Mouse (Mus musculus): ENCODE measurements at regions not wholly inside any gene's neighbourhood (a gene's known extent, or its start where the extent isn't known, plus 50 kb on each side); places are given as distances from the start of the nearest gene placed in this dataset.

- DNase-seq (ENCODE audit: low spot score), result peak; percentile 7
Observed at GRCm38 (mm10) chr15:69923833-69924232, 3423.1 kb upstream of the Lrrc6 start.

DNA sequence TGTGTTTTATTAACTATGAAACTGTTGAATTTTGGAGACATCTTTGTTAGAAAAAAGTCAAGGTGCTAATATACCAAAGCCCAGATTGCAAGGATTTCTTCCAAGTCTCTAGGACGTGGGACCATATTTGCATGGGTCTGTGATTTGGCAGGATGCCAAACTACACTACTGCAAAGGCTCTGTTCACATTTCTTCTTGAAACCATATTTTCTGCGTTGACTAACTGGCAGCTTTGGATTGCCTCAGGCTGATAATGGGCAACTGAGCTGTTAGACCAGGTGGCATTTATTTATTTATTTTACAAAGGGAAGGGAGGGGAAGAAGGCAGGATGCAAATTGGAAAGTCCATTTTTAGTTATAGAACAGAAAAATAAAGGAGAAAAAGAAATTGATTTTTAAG lies 3422.6 kb upstream of the Lrrc6 start:
- no peak for DNase-seq (ENCODE audit: low spot score)

GRCm38 (mm10) chr15:69922176-69922575 lies 3421.5 kb upstream of the Lrrc6 start:
- no peak for DNase-seq (ENCODE audit: low spot score)

DNA sequence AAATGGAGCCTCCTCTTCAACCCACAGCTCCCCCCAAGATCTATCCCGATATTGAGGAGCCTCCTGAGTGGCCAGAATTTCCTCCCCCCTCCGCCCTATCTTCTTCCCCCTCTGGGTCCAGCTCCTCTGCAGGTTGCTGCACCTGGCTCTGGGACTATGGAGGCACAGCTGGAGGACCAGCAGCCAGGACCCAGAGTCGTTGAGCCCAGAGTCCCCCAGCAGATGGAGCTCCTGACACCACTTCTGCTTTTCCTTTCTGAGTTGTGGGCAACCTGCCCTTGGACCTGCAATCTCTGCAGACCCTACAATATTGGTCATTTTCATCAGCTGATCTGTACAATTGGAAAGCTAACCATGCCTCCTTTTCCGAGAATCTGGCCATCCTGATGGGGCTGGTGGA lies 3385.1 kb upstream of the Lrrc6 start:
- DNase-seq (ENCODE audit: low spot score), result no peak

DNA sequence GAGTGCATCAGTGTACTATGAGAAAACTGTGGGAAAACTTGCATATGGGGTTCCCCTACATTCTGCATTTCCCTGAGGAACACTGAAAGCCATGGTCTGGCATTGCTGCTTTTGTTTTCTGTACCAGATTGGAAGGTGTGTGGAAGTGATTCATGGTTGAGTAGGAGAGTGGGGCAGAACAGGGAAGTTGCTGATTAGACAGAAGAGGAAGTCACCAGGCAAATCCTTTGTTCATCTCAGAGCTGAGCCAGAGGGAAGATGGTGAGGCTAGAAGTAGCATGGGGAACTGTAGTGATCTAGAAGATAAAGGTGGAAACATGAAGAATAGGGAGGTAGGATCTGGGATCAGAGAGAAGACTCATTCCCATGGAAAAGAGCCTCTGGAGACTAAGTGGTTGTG lies 3377.8 kb upstream of the Lrrc6 start:
- DNase-seq (ENCODE audit: low spot score), result no peak

DNA sequence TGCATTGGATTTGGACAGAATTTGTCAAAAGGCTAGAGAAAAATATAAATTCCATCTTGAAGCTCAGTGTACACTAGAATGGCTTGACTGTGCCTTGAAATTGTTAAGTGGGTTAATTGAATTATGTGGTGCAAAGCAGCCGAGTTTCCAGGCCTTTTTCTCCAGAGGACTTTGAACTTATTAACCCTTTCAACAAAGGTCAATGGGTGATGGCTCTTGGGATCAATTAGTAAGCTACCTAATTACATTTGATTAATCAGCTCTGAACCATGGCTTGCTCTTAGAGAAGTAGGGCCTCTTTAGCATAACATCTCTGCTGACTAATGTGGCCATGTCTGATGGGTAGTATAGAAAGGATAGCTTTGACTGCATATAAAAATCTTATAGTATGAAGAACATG lies 3352.8 kb upstream of the Lrrc6 start:
- DNase-seq (ENCODE audit: low spot score), result no peak

DNA sequence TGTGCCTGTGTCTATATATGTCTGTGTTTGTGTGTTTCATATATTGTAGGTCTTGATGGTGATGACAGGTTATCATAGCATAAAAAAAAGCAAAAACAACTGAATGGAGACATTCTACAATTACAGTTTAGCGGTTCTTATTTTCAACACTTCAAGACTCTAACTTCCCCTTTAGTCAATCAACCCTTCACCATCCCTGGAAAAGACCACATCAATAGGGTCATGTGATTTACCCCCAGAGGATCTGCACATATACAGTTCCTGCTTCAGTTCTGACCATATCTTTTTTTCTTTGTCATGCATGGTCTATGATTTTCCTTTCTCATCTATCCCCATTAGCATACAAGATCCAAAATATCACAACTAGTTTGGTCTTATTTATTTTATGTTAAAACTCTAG lies 3348.9 kb upstream of the Lrrc6 start:
- no peak for DNase-seq (ENCODE audit: low spot score)

Data from left cerebral cortex, adult 11 months (tissue).